Mouse (Mus musculus): ENCODE data around the gene Pacsin2.

DNA sequence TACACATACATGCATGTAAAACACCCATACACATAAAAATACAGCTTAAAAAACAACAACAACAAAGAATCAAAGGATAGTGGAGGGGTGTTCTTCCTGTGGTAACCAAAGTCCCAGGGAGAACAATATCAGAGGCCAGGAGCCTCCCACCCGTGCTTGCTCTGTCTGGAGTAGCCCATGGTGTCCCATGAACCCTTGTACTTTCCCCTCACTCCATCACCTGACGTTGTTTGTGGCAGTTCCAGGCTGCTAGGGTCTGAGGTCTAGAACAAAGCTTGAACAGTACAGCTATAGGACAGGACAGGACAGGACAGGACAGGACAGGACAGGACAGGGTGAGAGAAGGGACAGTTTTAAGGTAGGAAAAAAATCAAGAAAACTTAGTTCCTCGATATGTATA, 13.7 kb upstream of the Pacsin2 start:
- no peak for TF ChIP-seq TAL1 (IDR thresholded peaks at IDR 0.05; ENCODE audit: low read length)
- TF ChIP-seq GATA1 (IDR thresholded peaks at IDR 0.05; ENCODE audit: low read length) = no peak

Measured in erythroblast, embryonic 14.5 days (primary cell).